Mouse (Mus musculus) myocyte (in vitro differentiated cells): ENCODE measurements at regions not wholly inside any gene's neighbourhood (a gene's known extent, or its start where the extent isn't known, plus 50 kb on each side); places are given as distances from the start of the nearest gene placed in this dataset.

Source experiments
- E2F4 ChIP-seq: IDR thresholded peaks from one replicate; pipeline ENCODE4 v1.6.1; 2011; ENCODE audit warnings: mild to moderate bottlenecking, control low read depth, moderate library complexity; ENCODE audit not compliant: insufficient read depth
- MAX ChIP-seq: IDR thresholded peaks from one replicate; pipeline ENCODE4 v1.6.1; 2011; ENCODE audit warnings: low read depth, mild to moderate bottlenecking, control low read depth
- POLR2A ChIP-seq: IDR thresholded peaks from one replicate; pipeline ENCODE4 v1.6.1; 2011; ENCODE audit warnings: low read depth, mild to moderate bottlenecking, control low read depth, moderate library complexity; ENCODE audit not compliant: insufficient read length
- SRF ChIP-seq: IDR thresholded peaks from one replicate; pipeline ENCODE4 v1.6.1; 2011; ENCODE audit warnings: low read depth; ENCODE audit not compliant: control insufficient read depth, insufficient read length
- TCF12 ChIP-seq: IDR thresholded peaks from one replicate; pipeline ENCODE4 v1.6.1; 2011; ENCODE audit warnings: mild to moderate bottlenecking, control low read depth; ENCODE audit not compliant: poor library complexity, insufficient read depth, severe bottlenecking
- TCF3 ChIP-seq: IDR thresholded peaks from one replicate; pipeline ENCODE4 v1.6.1; 2011; ENCODE audit warnings: low read depth, control low read depth; ENCODE audit not compliant: insufficient read length

DNA sequence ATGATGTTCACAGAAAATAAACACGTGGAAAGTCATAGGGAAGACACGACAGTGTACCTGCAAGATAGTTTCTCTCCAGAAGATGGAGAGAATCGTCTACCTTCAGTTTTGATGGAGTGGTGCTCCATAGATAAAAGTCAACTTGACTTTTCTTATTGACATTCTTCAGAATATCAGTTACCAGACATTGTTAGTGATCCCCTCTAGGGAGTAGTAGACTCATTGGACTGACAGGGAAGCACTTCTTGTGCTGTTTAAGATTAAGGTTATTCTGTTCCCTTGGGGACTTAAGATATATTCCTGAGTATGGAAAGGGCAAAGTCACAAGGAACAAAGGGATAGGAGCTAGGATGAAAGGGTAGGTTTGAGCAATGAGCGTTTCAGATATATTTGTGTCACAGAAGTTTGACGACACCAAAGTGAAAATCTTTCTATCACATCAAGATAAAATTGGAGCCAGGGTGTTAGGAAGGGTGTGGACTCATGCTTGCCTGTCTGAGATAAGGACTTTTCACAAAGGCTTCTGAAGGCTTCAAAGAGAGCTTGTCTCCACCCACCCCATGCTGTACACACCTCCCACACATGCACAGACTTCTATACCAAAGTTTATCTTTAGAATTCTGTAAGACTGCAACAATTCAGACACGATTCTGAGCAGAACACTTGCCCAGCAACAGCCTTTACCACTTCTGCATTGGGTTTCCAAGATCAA, 68.5 kb upstream of the 2210010C04Rik start:
- TF ChIP-seq MAX (no peak), E2F4 (no peak), SRF (no peak), TCF12 (no peak), POLR2A (no peak), TCF3 (no peak)
